Mouse (Mus musculus): ENCODE measurements at regions not wholly inside any gene's neighbourhood (a gene's known extent, or its start where the extent isn't known, plus 50 kb on each side); places are given as distances from the start of the nearest gene placed in this dataset.
A peak's percentile ranks its signal among the peaks of the same experiment; 100 is the strongest.

DNA sequence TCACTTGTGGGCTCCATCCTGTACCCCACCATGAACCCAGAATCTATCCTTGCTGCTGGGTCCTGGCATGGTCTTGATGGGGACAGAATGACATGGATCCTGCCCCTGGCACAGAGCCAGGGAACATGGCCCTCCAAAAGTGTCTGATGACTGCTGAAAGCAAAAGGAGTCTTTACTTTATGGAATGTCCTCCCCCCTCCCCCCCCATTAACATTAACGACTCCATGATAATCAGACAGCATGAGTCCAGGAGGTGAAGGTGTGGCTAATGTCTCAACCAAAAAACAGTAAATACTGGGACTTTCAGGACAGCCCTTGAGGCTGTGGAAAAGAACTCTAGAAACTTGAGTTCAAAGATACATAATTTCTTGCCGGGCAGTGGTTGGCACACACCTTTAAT, 133.9 kb upstream of the Spin1 start:
- Histone ChIP-seq H3K9ac (no peak overlapping the region), H3K27ac (no peak overlapping the region), H3K36me3 (no peaks in the 10 kb centered on the region), H3K27me3 (no peaks in the 10 kb centered on the region), H3K4me1 (peaks cover 11% of the 10 kb centered on the region; the same call in 1 of the 2 replicates), H3K4me2 (no peak overlapping the region), H3K4me3 (no peak overlapping the region), H3K9me3 (no peaks in the 10 kb centered on the region)
- no peak; the same call in 1 of the 2 replicates for ATAC-seq (ENCODE audit: insufficient number of reproducible peaks, insufficient read depth, low FRiP score, low TSS enrichment, low read depth)
- WGBS = 83% methylated on average over 2 of the region's 2 CpGs

DNA sequence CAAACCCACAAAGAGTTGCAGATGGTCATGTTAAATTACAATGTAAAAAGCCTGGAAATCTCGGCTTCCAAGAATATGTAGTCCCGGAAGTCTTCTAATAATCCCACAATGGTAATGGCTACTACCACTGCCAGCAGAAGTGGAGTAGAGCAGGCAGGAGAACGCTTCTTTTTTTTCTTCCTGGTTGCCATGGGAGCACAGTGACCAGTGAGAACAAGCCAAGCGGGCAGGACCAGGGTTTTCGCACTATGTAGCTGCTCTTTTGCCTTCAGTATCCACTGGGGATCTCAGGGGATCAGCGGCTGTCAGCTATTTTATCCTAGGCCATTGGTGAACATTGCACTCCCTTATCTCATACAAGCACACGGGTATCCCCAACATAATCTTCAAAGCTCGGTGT, 127.3 kb upstream of the Spin1 start:
- 0 out of 2 replicates have a peak, but pooled peaks cover 5% of the 10 kb centered on the region for H3K4me1 ChIP-seq
- H3K4me2 ChIP-seq = no peak overlapping the region
- no peaks in the 10 kb centered on the region for H3K9me3 ChIP-seq
- no peak overlapping the region for H3K27ac ChIP-seq
- no peak overlapping the region for H3K9ac ChIP-seq
- no peak for ATAC-seq (ENCODE audit: insufficient number of reproducible peaks, insufficient read depth, low FRiP score, low TSS enrichment, low read depth)
- H3K4me3 ChIP-seq = no peak overlapping the region
- no peaks in the 10 kb centered on the region for H3K27me3 ChIP-seq
- WGBS = 75% methylated on average over 8 of the region's 8 CpGs
- no peaks in the 10 kb centered on the region for H3K36me3 ChIP-seq

DNA sequence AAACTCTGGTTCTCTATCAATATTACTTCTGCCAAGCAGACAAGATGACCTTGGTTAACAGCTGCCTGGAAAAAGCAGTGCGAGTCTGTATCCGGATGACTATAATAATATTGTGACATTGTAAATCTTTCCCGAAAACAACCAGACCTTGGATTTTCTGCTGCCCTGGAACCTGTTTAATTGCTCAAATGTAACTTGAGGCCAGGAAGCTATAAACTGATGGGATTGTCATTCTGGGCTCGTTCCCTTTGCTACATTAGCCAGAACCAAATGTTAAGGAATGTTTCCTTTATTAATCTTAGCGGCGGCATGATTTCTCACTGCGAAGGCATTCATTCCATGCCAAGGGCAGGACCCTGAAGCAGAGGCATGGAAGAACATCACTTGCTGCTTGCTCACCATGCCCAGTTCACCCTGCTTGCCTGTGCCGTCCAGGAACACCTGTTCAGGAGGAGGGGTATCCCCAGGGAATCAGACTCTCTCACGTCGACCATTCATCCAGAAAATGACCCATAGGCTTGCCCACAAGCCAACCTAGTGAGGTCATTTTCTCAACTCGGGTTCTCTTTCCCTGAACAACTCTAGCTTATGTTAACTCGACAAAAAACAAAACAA, 125.3 kb upstream of the Spin1 start:
- Histone ChIP-seq H3K36me3 (no peaks in the 10 kb centered on the region), H3K9me3 (no peaks in the 10 kb centered on the region), H3K4me1 (0 out of 2 replicates have a peak, but pooled peaks cover 5% of the 10 kb centered on the region), H3K4me3 (no peak overlapping the region), H3K27me3 (no peaks in the 10 kb centered on the region), H3K9ac (no peak overlapping the region), H3K27ac (no peak overlapping the region), H3K4me2 (no peak overlapping the region)
- WGBS = 64% methylated on average over 12 of the region's 12 CpGs
- no peak for ATAC-seq (ENCODE audit: insufficient number of reproducible peaks, insufficient read depth, low FRiP score, low TSS enrichment, low read depth)

DNA sequence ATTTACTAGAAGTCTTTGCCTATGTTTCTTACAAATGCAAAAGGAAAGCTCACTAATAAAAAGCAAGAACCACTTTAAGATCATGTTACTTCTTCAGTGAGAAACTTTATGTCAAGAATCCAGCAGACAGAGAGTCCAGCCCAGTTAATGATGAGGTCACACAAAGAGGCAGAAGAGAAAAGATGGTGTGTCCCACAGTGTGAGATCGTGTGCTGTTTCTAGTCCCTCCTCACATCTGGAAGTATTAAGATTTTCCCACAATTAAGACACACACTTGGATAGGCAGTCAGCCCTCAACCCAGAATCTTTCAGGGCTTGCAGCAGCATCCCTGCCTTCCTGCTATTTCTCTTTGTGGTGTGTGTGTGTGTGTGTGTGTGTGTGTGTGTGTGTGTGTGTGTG, 118.7 kb upstream of the Spin1 start:
- no peaks in the 10 kb centered on the region; the same call in 1 of the 2 replicates for H3K9me3 ChIP-seq
- ATAC-seq (ENCODE audit: insufficient number of reproducible peaks, insufficient read depth, low FRiP score, low TSS enrichment, low read depth) = no peak
- no peak overlapping the region for H3K27ac ChIP-seq
- 16% methylated on average over 1 of the region's 1 CpGs for WGBS
- no peak overlapping the region for H3K4me3 ChIP-seq
- no peaks in the 10 kb centered on the region for H3K27me3 ChIP-seq
- no peak overlapping the region for H3K9ac ChIP-seq
- H3K4me1 ChIP-seq = 0 out of 2 replicates have a peak, but pooled peaks cover 4% of the 10 kb centered on the region
- no peaks in the 10 kb centered on the region for H3K36me3 ChIP-seq
- no peak overlapping the region for H3K4me2 ChIP-seq

DNA sequence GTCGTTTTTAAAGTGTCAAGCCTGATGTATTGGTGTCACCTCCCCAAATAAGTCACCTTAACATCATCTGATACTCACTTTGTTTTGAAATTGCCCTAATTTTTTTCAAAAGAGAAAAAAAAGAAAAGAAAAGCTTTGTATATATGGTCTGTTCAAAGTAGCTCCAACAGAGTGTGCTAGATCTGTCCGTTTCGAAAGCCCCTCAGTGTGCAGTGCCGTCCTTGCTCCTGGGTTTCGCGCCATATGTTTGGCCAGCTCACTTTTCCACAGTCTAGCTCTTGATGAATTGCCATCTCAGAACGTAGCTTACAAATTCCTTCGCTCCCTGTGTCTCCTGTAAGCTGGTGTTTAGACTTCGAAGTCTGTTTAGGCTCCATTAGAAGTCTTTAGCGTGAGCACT, 117.7 kb upstream of the Spin1 start:
- Histone ChIP-seq H3K9ac (no peak overlapping the region), H3K4me2 (no peak overlapping the region), H3K9me3 (no peaks in the 10 kb centered on the region; the same call in 1 of the 2 replicates), H3K4me1 (0 out of 2 replicates have a peak, but pooled peaks cover 4% of the 10 kb centered on the region), H3K4me3 (no peak overlapping the region), H3K36me3 (no peaks in the 10 kb centered on the region), H3K27ac (no peak overlapping the region), H3K27me3 (no peaks in the 10 kb centered on the region)
- ATAC-seq (ENCODE audit: insufficient number of reproducible peaks, insufficient read depth, low FRiP score, low TSS enrichment, low read depth) = no peak
- WGBS = 76% methylated on average over 10 of the region's 10 CpGs

DNA sequence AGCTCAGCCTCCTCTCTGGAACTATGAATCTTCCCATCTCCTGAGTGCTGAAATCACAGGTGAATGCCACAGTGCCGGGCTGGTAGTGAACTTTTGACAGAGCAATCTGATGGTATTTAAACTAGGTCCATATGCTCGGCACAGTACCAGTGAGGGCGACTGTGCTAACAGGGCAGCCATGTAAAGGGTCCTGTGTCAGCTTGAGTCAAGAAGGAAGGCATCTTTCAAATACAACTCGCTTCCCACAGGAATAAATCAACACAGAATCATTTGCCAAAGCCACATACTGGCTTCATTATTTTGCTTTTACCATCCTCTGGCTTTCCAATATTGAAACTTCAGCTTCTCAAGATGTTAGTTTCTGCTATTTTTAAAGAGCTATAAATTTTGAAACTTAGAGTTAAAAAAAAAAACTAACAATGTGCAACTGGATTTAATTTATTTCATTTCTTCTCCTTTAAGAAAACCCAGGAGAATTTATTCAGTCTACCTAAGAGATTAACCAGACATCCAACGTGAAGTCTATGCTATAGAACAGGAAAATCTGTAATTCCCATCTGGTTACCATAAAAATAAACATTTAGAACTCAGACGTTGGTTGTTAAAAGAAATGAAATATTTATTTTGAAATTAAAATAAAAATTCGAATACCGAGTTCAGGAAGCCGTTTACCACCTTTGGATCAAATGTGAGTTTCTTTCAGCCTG, 108.8 kb upstream of the Spin1 start:
- no peaks in the 10 kb centered on the region for H3K27me3 ChIP-seq
- H3K4me1 ChIP-seq = peaks cover 20% of the 10 kb centered on the region
- no peak overlapping the region for H3K4me2 ChIP-seq
- peak overlapping the region; percentile 83 for H3K27ac ChIP-seq
- no peak overlapping the region for H3K4me3 ChIP-seq
- ATAC-seq (ENCODE audit: insufficient number of reproducible peaks, insufficient read depth, low FRiP score, low TSS enrichment, low read depth) = no peak
- 27% methylated on average over 9 of the region's 9 CpGs for WGBS
- H3K9ac ChIP-seq = no peak overlapping the region
- H3K36me3 ChIP-seq = no peaks in the 10 kb centered on the region
- no peaks in the 10 kb centered on the region for H3K9me3 ChIP-seq

DNA sequence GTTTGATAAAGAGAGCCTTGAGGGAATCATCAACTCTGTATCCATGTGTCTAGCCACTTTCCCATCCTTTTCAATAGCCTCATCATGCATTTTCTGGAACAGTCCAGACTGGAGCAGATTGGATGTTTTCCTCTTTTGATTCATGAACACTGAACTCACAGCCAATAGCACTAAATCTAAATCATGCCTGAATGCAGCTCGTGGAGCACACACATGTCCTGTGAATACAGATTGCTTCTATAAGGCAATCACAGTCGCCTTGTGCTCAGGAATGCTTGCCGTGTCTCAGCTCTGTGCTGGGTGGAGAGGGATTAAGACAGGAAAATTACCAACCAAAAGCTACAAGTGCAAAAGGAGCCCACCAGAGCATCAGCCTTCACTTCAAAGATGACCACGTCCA, 100.9 kb upstream of the Spin1 start:
- Histone ChIP-seq H3K27ac (no peak overlapping the region), H3K9me3 (no peaks in the 10 kb centered on the region), H3K4me3 (no peak overlapping the region), H3K36me3 (no peaks in the 10 kb centered on the region), H3K4me2 (no peak overlapping the region), H3K9ac (no peak overlapping the region), H3K27me3 (no peaks in the 10 kb centered on the region), H3K4me1 (no peaks in the 10 kb centered on the region)
- WGBS = 72% methylated on average over 4 of the region's 4 CpGs
- no peak for ATAC-seq (ENCODE audit: insufficient number of reproducible peaks, insufficient read depth, low FRiP score, low TSS enrichment, low read depth)

DNA sequence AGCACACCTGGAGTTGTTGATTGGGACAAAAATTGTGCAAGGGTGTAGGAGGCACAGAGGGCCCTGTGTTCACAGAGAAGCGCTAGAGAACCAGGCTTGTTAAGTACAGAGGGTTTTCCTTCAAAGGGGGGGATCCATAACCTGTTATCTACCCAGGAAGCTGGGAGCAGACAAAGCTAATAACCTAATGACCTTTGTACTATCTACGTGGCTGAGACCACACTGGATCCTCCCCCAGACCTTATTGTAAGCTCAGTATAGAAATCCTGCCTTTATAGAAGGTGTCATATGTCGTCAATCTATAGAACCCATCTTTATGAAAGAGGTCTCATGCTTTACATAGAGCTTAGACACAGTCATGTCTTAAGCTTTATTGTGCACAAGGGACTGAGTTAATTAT, 95.9 kb upstream of the Spin1 start:
- H3K9ac ChIP-seq = no peak overlapping the region
- ATAC-seq (ENCODE audit: insufficient number of reproducible peaks, insufficient read depth, low FRiP score, low TSS enrichment, low read depth) = no peak
- H3K27ac ChIP-seq = no peak overlapping the region
- H3K4me1 ChIP-seq = no peaks in the 10 kb centered on the region
- H3K36me3 ChIP-seq = no peaks in the 10 kb centered on the region
- H3K9me3 ChIP-seq = no peaks in the 10 kb centered on the region
- no peak overlapping the region for H3K4me2 ChIP-seq
- H3K4me3 ChIP-seq = no peak overlapping the region
- H3K27me3 ChIP-seq = no peaks in the 10 kb centered on the region
- WGBS = 70% methylated on average over 3 of the region's 3 CpGs

DNA sequence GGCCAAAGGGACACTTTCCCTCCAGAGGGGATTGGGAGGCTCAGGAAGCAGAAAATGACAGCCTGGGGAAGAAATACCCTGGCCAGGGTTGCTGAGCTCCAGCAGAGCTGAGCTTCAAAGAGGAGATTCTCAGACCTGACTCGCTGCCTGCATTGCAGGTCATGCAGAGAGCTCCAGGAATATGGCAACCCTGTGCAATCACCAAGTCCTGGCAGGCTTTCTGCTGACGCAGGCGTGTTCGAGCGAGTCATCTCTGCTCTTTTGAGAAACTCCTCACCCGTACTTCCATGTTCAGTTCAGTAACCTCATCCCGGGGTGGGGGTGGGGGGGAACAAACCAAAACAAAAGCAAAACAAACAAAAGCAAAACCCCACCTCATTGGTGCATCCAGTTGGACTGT, 89.9 kb upstream of the Spin1 start:
- Histone ChIP-seq H3K4me2 (no peak overlapping the region), H3K4me1 (no peaks in the 10 kb centered on the region), H3K27me3 (no peaks in the 10 kb centered on the region), H3K4me3 (no peak overlapping the region), H3K36me3 (no peaks in the 10 kb centered on the region), H3K9ac (no peak overlapping the region), H3K27ac (no peak overlapping the region), H3K9me3 (no peaks in the 10 kb centered on the region)
- WGBS = 78% methylated on average over 7 of the region's 7 CpGs
- ATAC-seq (ENCODE audit: insufficient number of reproducible peaks, insufficient read depth, low FRiP score, low TSS enrichment, low read depth) = no peak

DNA sequence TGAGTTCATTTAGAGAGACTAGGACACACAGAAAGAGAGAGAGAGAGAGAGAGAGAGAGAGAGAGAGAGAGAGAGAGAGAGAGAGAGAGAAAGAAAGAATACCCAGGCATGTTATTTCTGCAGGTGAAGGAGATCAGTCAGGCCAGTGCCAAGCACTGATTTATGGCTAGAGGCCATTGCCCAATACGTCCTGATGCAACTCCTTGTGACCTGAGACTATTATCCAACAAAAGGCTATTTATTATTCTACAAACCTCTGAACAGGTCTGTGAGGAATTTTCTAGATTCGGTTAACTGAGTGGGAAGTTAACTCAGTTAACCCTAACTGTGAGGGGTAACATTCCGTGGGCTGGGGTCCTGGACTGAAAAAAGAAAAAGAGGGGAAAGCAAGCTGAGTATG, 84.5 kb upstream of the Spin1 start:
- WGBS = 67% methylated on average over 3 of the region's 3 CpGs
- no peak overlapping the region for H3K9ac ChIP-seq
- peaks cover 25% of the 10 kb centered on the region for H3K4me1 ChIP-seq
- H3K4me2 ChIP-seq = no peak overlapping the region
- no peak overlapping the region for H3K4me3 ChIP-seq
- H3K36me3 ChIP-seq = no peaks in the 10 kb centered on the region
- ATAC-seq (ENCODE audit: insufficient number of reproducible peaks, insufficient read depth, low FRiP score, low TSS enrichment, low read depth) = no peak
- no peaks in the 10 kb centered on the region for H3K9me3 ChIP-seq
- H3K27ac ChIP-seq = no peak overlapping the region
- no peaks in the 10 kb centered on the region for H3K27me3 ChIP-seq

DNA sequence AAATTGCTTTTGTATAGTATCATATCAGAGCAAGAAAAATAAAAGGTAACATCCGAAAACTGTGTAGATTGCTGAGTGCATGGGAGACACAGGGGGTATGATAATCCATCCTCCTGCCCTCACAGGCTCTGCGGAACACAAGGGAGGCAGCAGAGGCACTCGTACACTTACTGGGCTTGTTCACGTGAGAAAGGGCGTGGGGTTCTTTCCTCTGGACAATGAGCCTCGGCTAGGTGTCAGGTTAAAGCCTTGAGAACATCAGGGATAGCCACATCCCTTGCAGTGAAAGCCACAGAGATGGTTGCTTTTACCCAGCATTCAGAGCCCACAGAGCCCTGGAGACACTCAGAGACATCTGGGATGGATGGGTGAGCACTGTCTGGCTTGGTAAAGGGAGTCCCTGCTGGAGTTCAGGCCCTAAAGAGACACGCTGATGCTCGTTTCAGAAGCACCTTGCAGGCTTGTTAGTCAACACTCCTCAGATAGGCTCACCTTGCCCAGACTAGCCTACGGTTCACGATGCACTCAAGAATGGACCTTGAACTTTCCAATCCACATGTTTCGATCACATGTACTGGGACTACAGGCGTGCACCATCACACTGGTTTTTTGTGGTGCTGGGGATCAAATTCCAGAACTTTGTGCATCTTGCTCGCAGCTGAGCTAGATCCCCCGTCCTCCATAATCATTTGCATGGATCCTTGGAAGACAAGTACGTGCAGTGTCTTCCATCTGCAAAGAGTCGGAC, 83.5 kb upstream of the Spin1 start:
- Histone ChIP-seq H3K9ac (peak overlapping the region; percentile 0; the same call in 1 of the 2 replicates), H3K4me2 (peak overlapping the region; percentile 28), H3K27ac (peak overlapping the region; percentile 87), H3K4me1 (peaks cover 33% of the 10 kb centered on the region), H3K9me3 (no peaks in the 10 kb centered on the region), H3K27me3 (no peaks in the 10 kb centered on the region), H3K36me3 (no peaks in the 10 kb centered on the region), H3K4me3 (no peak overlapping the region)
- no peak for ATAC-seq (ENCODE audit: insufficient number of reproducible peaks, insufficient read depth, low FRiP score, low TSS enrichment, low read depth)
- 46% methylated on average over 16 of the region's 16 CpGs for whole genome bisulfite sequencing

Data from embryonic facial prominence, embryonic 13.5 days (tissue).